Mouse (Mus musculus) myocyte (in vitro differentiated cells): ENCODE measurements around the gene Rras. TPM values are rescaled to one million over a fixed set of nuclear protein-coding genes. Genes with fewer than 3 reads are reported as not detected.

Experiments
- H3K27me3 ChIP-seq: one replicate; pipeline ENCODE4 v1.6.1; 2011; ENCODE audit not compliant: control insufficient read depth, insufficient read depth, insufficient read length
- H3K36me3 ChIP-seq: one replicate; pipeline ENCODE4 v1.6.1; 2011; ENCODE audit not compliant: control insufficient read depth, insufficient read depth
- H3K4me2 ChIP-seq: one replicate; pipeline ENCODE4 v1.6.1; 2011; ENCODE audit warnings: low read depth, control low read depth
- H3K4me3 ChIP-seq: one replicate; pipeline ENCODE4 v1.5.1; 2011; ENCODE audit warnings: mild to moderate bottlenecking, control low read depth, moderate library complexity
- H3K79me2 ChIP-seq: one replicate; pipeline ENCODE4 v1.6.1; 2011; ENCODE audit not compliant: control insufficient read depth, insufficient read depth
- H3ac ChIP-seq: one replicate; pipeline ENCODE4 v1.6.1; 2011; ENCODE audit not compliant: control insufficient read depth, insufficient read length
- CEBPB ChIP-seq: IDR thresholded peaks from 2 replicates; pipeline ENCODE4 v1.6.1; 2011; ENCODE audit warnings: mild to moderate bottlenecking, moderate library complexity; ENCODE audit not compliant: poor library complexity, insufficient read depth, severe bottlenecking
- E2F4 ChIP-seq: IDR thresholded peaks from one replicate; pipeline ENCODE4 v1.6.1; 2011; ENCODE audit warnings: mild to moderate bottlenecking, control low read depth, moderate library complexity; ENCODE audit not compliant: insufficient read depth
- MAX ChIP-seq: IDR thresholded peaks from one replicate; pipeline ENCODE4 v1.6.1; 2011; ENCODE audit warnings: low read depth, mild to moderate bottlenecking, control low read depth
- MYOD1 ChIP-seq, 3 experiments: IDR thresholded peaks; one replicate each; pipeline ENCODE4 v1.6.1; 2011; ENCODE audit warnings: control low read depth in 2 of 3, low read depth in 2 of 3, mild to moderate bottlenecking in 2 of 3, moderate library complexity in 1 of 3; ENCODE audit not compliant: insufficient read length in 2 of 3, control insufficient read depth in 1 of 3
- MYOG ChIP-seq, 3 experiments: IDR thresholded peaks; one replicate each; pipeline ENCODE4 v1.6.1; 2011; ENCODE audit warnings: control low read depth in 2 of 3, low read depth in 2 of 3, mild to moderate bottlenecking in 2 of 3; ENCODE audit not compliant: insufficient read length in 2 of 3, control insufficient read depth in 1 of 3, insufficient read depth in 1 of 3
- POLR2A ChIP-seq: IDR thresholded peaks from one replicate; pipeline ENCODE4 v1.6.1; 2011; ENCODE audit warnings: low read depth, mild to moderate bottlenecking, control low read depth, moderate library complexity; ENCODE audit not compliant: insufficient read length
- POLR2AphosphoS2 ChIP-seq: IDR thresholded peaks from one replicate; pipeline ENCODE4 v1.6.1; 2011; ENCODE audit warnings: low read depth, control low read depth; ENCODE audit not compliant: insufficient read length
- REST ChIP-seq: IDR thresholded peaks from one replicate; pipeline ENCODE4 v1.6.1; 2011; ENCODE audit warnings: mild to moderate bottlenecking, control low read depth, moderate library complexity; ENCODE audit not compliant: insufficient read depth, insufficient read length
- SRF ChIP-seq: IDR thresholded peaks from one replicate; pipeline ENCODE4 v1.6.1; 2011; ENCODE audit warnings: low read depth; ENCODE audit not compliant: control insufficient read depth, insufficient read length
- TCF12 ChIP-seq: IDR thresholded peaks from one replicate; pipeline ENCODE4 v1.6.1; 2011; ENCODE audit warnings: mild to moderate bottlenecking, control low read depth; ENCODE audit not compliant: poor library complexity, insufficient read depth, severe bottlenecking
- TCF3 ChIP-seq: IDR thresholded peaks from one replicate; pipeline ENCODE4 v1.6.1; 2011; ENCODE audit warnings: low read depth, control low read depth; ENCODE audit not compliant: insufficient read length
- USF1 ChIP-seq: IDR thresholded peaks from one replicate; pipeline ENCODE4 v1.6.1; 2011; ENCODE audit warnings: low read depth, mild to moderate bottlenecking, control low read depth, moderate library complexity
- polyA plus RNA-seq: library from polyadenylated mRNA; unstranded; fragments of >200 nt; fragmentation: generic; extraction: Trizol; gene quantifications from one replicate; pipeline ENCODE4 v1.2.1, GENCODE M21; 2012; ENCODE audit warnings: missing spikeins

The Rras gene
- polyA plus RNA-seq, 1 experiment, result 127 TPM

GRCm38 (mm10) chr7:45007141-45007540 is 10.6 kb upstream of the Rras start:
- peaks cover 15% of the 10 kb centered on the region for H3K36me3 ChIP-seq
- no peaks in the 10 kb centered on the region for H3K27me3 ChIP-seq
- no peak for TF ChIP-seq E2F4
- no peak for TF ChIP-seq MAX
- TF ChIP-seq REST, result no peak
- no peak for TF ChIP-seq USF1
- TF ChIP-seq CEBPB, result no peak
- TF ChIP-seq POLR2AphosphoS2, result no peak
- TF ChIP-seq POLR2A, result no peak
- no peak for TF ChIP-seq MYOG (IDR thresholded peaks at IDR 0.05; ENCODE audit: control insufficient read depth in 1 of 3, insufficient read depth in 1 of 3, insufficient read length in 2 of 3, low read depth in 2 of 3)
- no peak for TF ChIP-seq MYOD1 (IDR thresholded peaks at IDR 0.05; ENCODE audit: control insufficient read depth in 1 of 3, insufficient read length in 2 of 3, low read depth in 2 of 3)
- no peak for TF ChIP-seq SRF
- TF ChIP-seq TCF3, result no peak
- no peak for TF ChIP-seq TCF12
- no peak overlapping the region for H3K4me2 ChIP-seq
- no peak overlapping the region for H3K4me3 ChIP-seq
- no peak overlapping the region for H3ac ChIP-seq
- peaks cover 19% of the 10 kb centered on the region for H3K79me2 ChIP-seq

- Histone ChIP-seq H3K79me2 (peaks cover 19% of the 10 kb centered on the region), H3K4me3 (no peak overlapping the region), H3K4me2 (no peak overlapping the region), H3K36me3 (peaks cover 16% of the 10 kb centered on the region), H3K27me3 (no peaks in the 10 kb centered on the region), H3ac (no peak overlapping the region)
- TF ChIP-seq MYOG (IDR thresholded peaks at IDR 0.05; ENCODE audit: control insufficient read depth in 1 of 3, insufficient read depth in 1 of 3, insufficient read length in 2 of 3, low read depth in 2 of 3) (no peak), TCF12 (no peak), REST (no peak)
These were observed 9.9 kb upstream of the Rras start for GRCm38 (mm10) chr7:45007846-45008245.

GRCm38 (mm10) chr7:45008411-45008810 is 9.3 kb upstream of the Rras start:
- Histone ChIP-seq H3ac (no peak overlapping the region), H3K4me3 (no peak overlapping the region), H3K4me2 (no peak overlapping the region), H3K79me2 (peaks cover 19% of the 10 kb centered on the region), H3K36me3 (peaks cover 16% of the 10 kb centered on the region), H3K27me3 (no peaks in the 10 kb centered on the region)
- TF ChIP-seq MYOD1 (IDR thresholded peaks at IDR 0.05; ENCODE audit: control insufficient read depth in 1 of 3, insufficient read length in 2 of 3, low read depth in 2 of 3), result no peak
- TF ChIP-seq MAX, result no peak
- no peak for TF ChIP-seq POLR2A
- TF ChIP-seq SRF, result no peak
- no peak for TF ChIP-seq POLR2AphosphoS2
- no peak for TF ChIP-seq MYOG (IDR thresholded peaks at IDR 0.05; ENCODE audit: control insufficient read depth in 1 of 3, insufficient read depth in 1 of 3, insufficient read length in 2 of 3, low read depth in 2 of 3)
- TF ChIP-seq E2F4, result no peak
- TF ChIP-seq CEBPB, result no peak
- no peak for TF ChIP-seq TCF12
- no peak for TF ChIP-seq TCF3
- no peak for TF ChIP-seq USF1
- TF ChIP-seq REST, result no peak

GRCm38 (mm10) chr7:45012011-45012410 is 5.8 kb upstream of the Rras start:
- TF ChIP-seq USF1 (no peak), MAX (no peak), SRF (no peak), POLR2A (no peak), E2F4 (no peak)
- Histone ChIP-seq H3K4me2 (no peak overlapping the region), H3K79me2 (peaks cover 40% of the 10 kb centered on the region), H3ac (no peak overlapping the region), H3K36me3 (peaks cover 16% of the 10 kb centered on the region), H3K4me3 (no peak overlapping the region), H3K27me3 (no peaks in the 10 kb centered on the region)

GRCm38 (mm10) chr7:45012824-45013223 is 4.9 kb upstream of the Rras start:
- H3ac ChIP-seq, result no peak overlapping the region
- no peak overlapping the region for H3K4me2 ChIP-seq
- H3K27me3 ChIP-seq, result no peaks in the 10 kb centered on the region
- TF ChIP-seq E2F4, result no peak
- no peak for TF ChIP-seq POLR2A
- no peak for TF ChIP-seq MAX
- TF ChIP-seq POLR2AphosphoS2, result no peak
- TF ChIP-seq MYOG (IDR thresholded peaks at IDR 0.05; ENCODE audit: control insufficient read depth in 1 of 3, insufficient read depth in 1 of 3, insufficient read length in 2 of 3, low read depth in 2 of 3), result no peak
- TF ChIP-seq MYOD1 (IDR thresholded peaks at IDR 0.05; ENCODE audit: control insufficient read depth in 1 of 3, insufficient read length in 2 of 3, low read depth in 2 of 3), result no peak
- TF ChIP-seq USF1, result no peak
- no peak for TF ChIP-seq SRF
- no peak for TF ChIP-seq TCF3
- TF ChIP-seq REST, result no peak
- TF ChIP-seq CEBPB, result no peak
- TF ChIP-seq TCF12, result no peak
- H3K36me3 ChIP-seq, result peaks cover 16% of the 10 kb centered on the region
- H3K79me2 ChIP-seq, result peaks cover 40% of the 10 kb centered on the region
- no peak overlapping the region for H3K4me3 ChIP-seq
